Mouse (Mus musculus) lung, embryonic 16.5 days (tissue): Measurements from ENCODE around the gene Olfr550. TPM values are rescaled to one million over a fixed set of nuclear protein-coding genes. Genes with fewer than 3 reads are reported as not detected.

Experiments used
- ATAC-seq: fragments of 200-750 bp; cut with Nextera tagmentation; 2 replicates; pipeline ENCODE4 v1.8.0; 2017; ENCODE audit warnings: low read depth, mild to moderate bottlenecking, moderate library complexity
- H3K27ac ChIP-seq: fragments of 300-500 bp; sonication (generic); 2 replicates; pipeline ENCODE4 v1.5.1; 2014; ENCODE audit warnings: mild to moderate bottlenecking, control low read depth, low read length
- H3K27me3 ChIP-seq: fragments of 300-500 bp; sonication (generic); 2 replicates; pipeline ENCODE4 v1.6.1; 2014; ENCODE audit warnings: low read depth, low read length, mixed read lengths; ENCODE audit not compliant: control insufficient read depth, insufficient read depth
- H3K36me3 ChIP-seq: fragments of 300-500 bp; sonication (generic); 2 replicates; pipeline ENCODE4 v1.6.1; 2014; ENCODE audit warnings: low read length; ENCODE audit not compliant: control insufficient read depth, insufficient read depth
- H3K4me1 ChIP-seq: fragments of 300-500 bp; sonication (generic); replicated peaks from 2 replicates; pipeline ENCODE4 v1.6.1; 2014; ENCODE audit warnings: low read length, mixed read lengths; ENCODE audit not compliant: control insufficient read depth, insufficient read depth
- H3K4me2 ChIP-seq: fragments of 300-500 bp; sonication (generic); 2 replicates; pipeline ENCODE4 v1.6.1; 2014; ENCODE audit warnings: low read depth, low read length, control low read depth
- H3K4me3 ChIP-seq: fragments of 300-500 bp; sonication (generic); 2 replicates; pipeline ENCODE4 v1.5.1; 2014; ENCODE audit warnings: mild to moderate bottlenecking, low read length, control low read depth
- H3K9ac ChIP-seq: fragments of 300-500 bp; sonication (generic); 2 replicates; pipeline ENCODE4 v1.6.1; 2014; ENCODE audit warnings: low read length, control low read depth
- H3K9me3 ChIP-seq: fragments of 300-500 bp; sonication (generic); 2 replicates; pipeline ENCODE4 v1.6.1; 2016; ENCODE audit warnings: low read length; ENCODE audit not compliant: control insufficient read depth
- WGBS: fragments of 180-500 bp; shearing (Covaris S2); extraction: QIAGEN DNeasy Blood & Tissue Kit; methylation state at CpG from one replicate; pipeline ENCODE4 v1.1.7; 2014; 5-methylcytosine and 5-hydroxymethylcytosine counted together
- polyA plus RNA-seq: library from polyadenylated mRNA; unstranded; fragments of >200 nt; fragmentation: Nextera tagmentation; extraction: Ambion mirVana; gene quantifications from 2 replicates; pipeline ENCODE4 v1.2.1, GENCODE M21; 2015

Olfr550 gene
- polyA plus RNA-seq = not detected in 2 replicates

DNA sequence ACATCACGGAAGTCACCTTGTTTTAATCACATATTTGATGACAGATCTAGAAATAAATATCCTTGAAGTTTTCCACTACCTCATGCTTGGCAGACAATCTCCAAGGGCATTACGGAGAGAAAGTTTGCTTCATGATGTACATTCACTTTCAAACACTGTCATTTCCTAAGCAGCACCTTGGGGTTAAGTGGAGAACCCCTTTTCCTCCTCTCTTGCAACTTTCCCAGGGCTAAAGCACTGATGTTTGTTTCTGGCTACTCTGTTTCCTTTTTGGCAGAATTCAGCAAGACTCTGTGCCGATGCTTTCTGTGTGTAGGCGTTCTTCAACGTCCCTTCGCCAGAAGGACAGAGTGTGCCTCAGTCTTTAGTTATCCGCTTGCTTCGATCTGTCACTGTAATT is at the start of gene Olfr550:
Gene Olfr550, plus strand, starts transcription at position 301 of the 400 bp plus-strand sequence.
- 79% methylated on average over 8 of the region's 8 CpGs for WGBS
- no peaks in the 10 kb centered on the region for H3K9me3 ChIP-seq
- H3K4me2 ChIP-seq = no peak within 1 kb of the TSS
- H3K27me3 ChIP-seq = no peaks in the 10 kb centered on the region
- H3K4me3 ChIP-seq = no peak within 1 kb of the TSS
- ATAC-seq = no peak
- no peak within 1 kb of the TSS for H3K9ac ChIP-seq
- H3K36me3 ChIP-seq = no peaks in the 10 kb centered on the region
- no peak within 1 kb of the TSS for H3K27ac ChIP-seq
- no peaks in the 10 kb centered on the region for H3K4me1 ChIP-seq

DNA sequence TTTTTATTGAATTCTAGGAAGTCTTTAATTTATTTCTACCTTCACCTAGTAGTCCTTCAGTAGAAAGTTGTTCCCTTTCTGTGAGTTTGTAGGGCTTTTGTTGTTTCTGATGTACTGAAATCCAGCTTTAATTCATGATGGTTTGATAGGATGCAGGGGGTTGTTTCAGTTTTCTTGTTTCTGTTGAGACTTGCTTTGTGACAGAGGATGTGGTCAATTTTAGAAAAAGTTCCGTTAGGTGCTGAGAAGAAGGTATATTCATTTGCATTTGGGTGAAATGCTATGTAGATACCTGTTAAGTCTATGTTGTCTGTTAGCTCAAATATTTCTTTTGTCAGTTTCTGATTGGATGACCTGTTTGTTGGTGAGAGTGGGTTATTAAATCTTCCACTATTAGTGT is 42.2 kb upstream of the Olfr550 start:
- Histone ChIP-seq H3K9me3 (no peaks in the 10 kb centered on the region), H3K9ac (no peak overlapping the region), H3K27ac (no peak overlapping the region), H3K4me2 (no peak overlapping the region), H3K36me3 (no peaks in the 10 kb centered on the region), H3K4me3 (no peak overlapping the region), H3K27me3 (no peaks in the 10 kb centered on the region), H3K4me1 (no peaks in the 10 kb centered on the region)
- 76% methylated on average over 1 of the region's 1 CpGs for WGBS
- no peak for ATAC-seq

DNA sequence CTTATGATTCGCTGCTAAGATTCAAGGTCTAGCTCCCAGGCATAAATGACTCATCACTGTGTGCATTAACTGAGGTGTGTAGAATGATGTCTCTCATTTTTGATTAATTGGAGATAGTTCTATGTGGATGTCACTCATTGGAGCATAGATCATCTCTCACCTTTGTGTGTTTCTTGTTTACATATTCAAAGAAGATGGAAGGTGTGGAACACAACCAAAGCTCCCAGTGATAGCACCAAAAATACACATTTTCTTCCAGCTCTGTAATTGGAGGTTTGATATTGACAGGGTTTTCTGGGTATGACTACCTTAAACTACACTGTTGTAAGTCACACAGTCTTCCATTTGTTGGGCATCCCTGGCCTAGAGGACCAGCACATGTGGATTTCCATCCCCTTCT is 36.8 kb upstream of the Olfr550 start, which contains the start of gene Olfr547:
Gene Olfr547, plus strand, starts transcription at position 301 of the 400 bp plus-strand sequence.
- no peak for ATAC-seq

DNA sequence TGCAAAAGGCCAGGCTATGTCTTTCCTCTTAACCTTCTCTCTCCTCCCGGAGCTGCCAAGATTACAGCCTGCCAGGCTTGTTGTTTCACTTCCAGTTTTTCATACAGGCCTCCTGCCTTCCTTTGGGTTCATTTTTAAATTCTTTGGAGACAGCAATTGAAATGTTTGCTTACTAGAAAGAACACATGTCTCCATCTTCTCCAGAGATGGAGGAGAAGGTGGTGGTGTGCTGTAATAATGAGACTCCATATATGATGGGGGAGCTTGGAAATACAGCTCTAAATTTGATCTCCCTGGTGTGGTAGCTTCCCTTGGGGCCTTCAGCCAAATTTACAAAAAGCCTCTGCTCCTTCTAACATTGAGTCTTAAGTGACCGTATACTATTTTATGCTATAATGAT is 30.6 kb upstream of the Olfr550 start, which contains the start of gene Olfr548-ps1:
Gene Olfr548-ps1, plus strand, starts transcription at position 301 of the 400 bp plus-strand sequence.
- no peak within 1 kb of the TSS for H3K27ac ChIP-seq
- H3K4me2 ChIP-seq = no peak within 1 kb of the TSS
- H3K27me3 ChIP-seq = no peaks in the 10 kb centered on the region
- H3K9me3 ChIP-seq = no peaks in the 10 kb centered on the region
- no peak for ATAC-seq
- H3K4me1 ChIP-seq = no peaks in the 10 kb centered on the region
- no peak within 1 kb of the TSS for H3K9ac ChIP-seq
- H3K36me3 ChIP-seq = no peaks in the 10 kb centered on the region
- WGBS = 76% methylated on average over 2 of the region's 2 CpGs
- no peak within 1 kb of the TSS for H3K4me3 ChIP-seq

More for the DNA sequence above, 36.8 kb upstream of the Olfr550 start, which contains the start of gene Olfr547:
- Histone ChIP-seq H3K9me3 (no peaks in the 10 kb centered on the region), H3K4me3 (no peak within 1 kb of the TSS), H3K4me1 (no peaks in the 10 kb centered on the region), H3K36me3 (no peaks in the 10 kb centered on the region), H3K27ac (no peak within 1 kb of the TSS), H3K4me2 (no peak within 1 kb of the TSS), H3K9ac (no peak within 1 kb of the TSS), H3K27me3 (no peaks in the 10 kb centered on the region)
- WGBS = 71% methylated on average over 1 of the region's 1 CpGs

DNA sequence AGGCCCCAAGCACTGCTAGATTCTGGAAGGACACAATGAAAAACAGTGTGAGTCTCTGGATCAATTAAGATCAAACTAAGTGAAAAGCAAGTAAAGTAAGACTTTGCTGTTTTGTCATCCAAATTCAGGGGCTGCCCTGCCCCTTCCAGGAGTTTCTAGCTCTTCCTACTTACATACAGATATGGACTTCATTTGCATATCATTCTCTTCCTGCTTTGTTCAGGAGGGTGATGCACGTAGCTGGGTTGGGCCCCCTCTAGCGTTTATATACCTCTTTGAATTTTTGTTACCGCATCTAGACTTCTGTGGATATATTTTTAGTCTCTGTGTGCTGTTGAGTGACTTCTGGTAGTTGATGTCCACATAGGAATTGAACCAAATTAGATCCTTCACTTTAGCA is 30.0 kb upstream of the Olfr550 start:
- H3K27me3 ChIP-seq = no peaks in the 10 kb centered on the region
- H3K4me2 ChIP-seq = no peak overlapping the region
- no peak overlapping the region for H3K9ac ChIP-seq
- 62% methylated on average over 3 of the region's 3 CpGs for WGBS
- H3K9me3 ChIP-seq = no peaks in the 10 kb centered on the region
- ATAC-seq = no peak
- H3K4me1 ChIP-seq = no peaks in the 10 kb centered on the region
- no peaks in the 10 kb centered on the region for H3K36me3 ChIP-seq
- no peak overlapping the region for H3K4me3 ChIP-seq
- no peak overlapping the region for H3K27ac ChIP-seq

DNA sequence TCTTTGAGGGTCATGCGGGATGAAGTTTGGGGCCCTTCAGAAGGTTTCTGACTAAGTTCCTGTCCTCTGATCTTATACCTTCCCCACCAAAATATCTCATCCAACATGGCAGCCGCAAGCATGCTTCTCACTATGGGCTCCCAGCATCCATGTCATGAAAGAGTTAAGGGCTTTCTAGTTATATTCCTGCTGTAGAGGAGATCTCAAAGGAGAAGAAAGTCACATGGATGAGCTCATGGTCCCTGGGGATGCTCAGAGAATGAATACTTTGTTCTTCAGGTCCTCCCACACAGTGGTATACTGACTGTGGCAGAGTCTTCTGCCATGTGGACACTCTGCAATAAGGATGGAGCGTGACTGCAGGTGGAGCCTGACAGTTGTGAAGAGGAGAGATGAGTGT is 21.7 kb upstream of the Olfr550 start, which contains the start of gene Olfr549:
Gene Olfr549, plus strand, starts transcription at position 301 of the 400 bp plus-strand sequence.
- Histone ChIP-seq H3K27ac (no peak within 1 kb of the TSS), H3K4me3 (no peak within 1 kb of the TSS), H3K9me3 (no peaks in the 10 kb centered on the region), H3K4me1 (no peaks in the 10 kb centered on the region), H3K4me2 (no peak within 1 kb of the TSS), H3K27me3 (no peaks in the 10 kb centered on the region), H3K9ac (no peak within 1 kb of the TSS), H3K36me3 (no peaks in the 10 kb centered on the region)
- 84% methylated on average over 3 of the region's 3 CpGs for WGBS
- ATAC-seq = no peak

DNA sequence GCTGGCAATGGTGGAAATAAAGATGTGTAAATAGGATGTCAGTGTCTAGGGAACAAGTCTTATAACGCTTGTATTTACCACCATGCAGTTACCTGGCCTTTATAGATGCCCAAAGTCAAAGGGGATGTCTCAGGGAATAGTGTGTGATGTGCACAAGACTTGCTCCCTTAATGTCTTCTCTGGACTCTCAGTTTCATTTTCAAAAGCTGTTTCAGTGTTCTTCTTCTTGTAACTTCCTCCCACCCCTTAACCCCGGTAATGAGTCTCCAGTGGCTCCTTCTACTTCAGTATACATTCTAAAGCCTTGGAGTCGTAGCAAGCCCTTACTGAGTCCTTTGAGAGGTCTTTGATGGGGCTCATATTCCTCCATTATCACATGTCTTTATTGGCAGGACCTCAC is 18.0 kb upstream of the Olfr550 start:
- Histone ChIP-seq H3K36me3 (no peaks in the 10 kb centered on the region), H3K27ac (no peak overlapping the region), H3K27me3 (no peaks in the 10 kb centered on the region), H3K9me3 (no peaks in the 10 kb centered on the region), H3K4me1 (no peaks in the 10 kb centered on the region), H3K4me2 (no peak overlapping the region), H3K9ac (no peak overlapping the region), H3K4me3 (no peak overlapping the region)
- 72% methylated on average over 3 of the region's 3 CpGs for WGBS
- no peak for ATAC-seq

DNA sequence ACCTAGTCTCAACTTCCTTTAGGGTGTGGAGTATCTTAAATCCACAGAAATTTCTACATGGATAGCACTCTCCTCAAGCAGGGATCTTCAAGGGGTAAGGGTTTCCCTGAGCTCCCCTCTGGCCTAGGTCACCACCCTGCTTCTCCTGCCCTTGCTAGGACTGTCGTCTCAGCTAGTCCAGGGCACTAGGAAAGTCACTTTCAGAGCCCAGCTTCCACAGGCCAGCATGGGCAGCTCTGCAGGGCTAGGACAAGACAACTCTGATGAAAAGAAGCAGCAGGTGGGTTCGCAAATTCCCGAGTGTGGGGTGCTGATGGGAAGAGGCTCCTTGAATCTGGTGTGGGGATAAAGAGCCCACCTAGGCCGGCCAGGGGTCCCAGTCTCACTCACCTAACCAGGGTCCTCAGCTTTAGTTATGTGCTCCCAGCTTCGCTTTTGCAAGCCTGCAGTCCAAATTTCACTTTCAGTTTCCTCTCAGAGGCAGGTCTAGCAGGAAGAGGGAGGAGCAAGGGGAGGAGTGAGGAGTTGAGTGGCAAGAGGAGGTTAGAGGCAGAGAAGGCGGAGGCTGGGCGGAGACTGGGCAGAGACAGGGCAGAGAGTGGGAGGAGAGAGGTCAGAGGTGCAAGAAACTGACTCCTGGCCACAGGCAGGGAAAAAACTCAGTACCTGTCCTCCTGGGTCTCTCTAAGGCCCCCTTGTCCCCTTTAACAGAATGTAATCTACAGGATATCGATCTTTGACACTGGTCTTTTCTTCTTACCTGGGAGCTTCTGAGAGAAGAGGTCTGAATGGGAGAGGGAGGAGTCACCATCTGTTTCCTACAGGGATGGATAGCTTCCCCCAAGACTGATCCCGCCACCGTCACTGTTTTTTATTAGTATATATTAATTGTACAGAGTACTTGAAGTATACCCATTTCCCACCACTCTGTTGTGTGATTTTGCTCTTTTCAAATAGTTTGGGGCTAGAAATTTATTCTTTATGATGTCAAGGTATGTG is 5.9 kb upstream of the Olfr550 start, which contains the start of gene Trim21:
Gene Trim21, minus strand, starts transcription at position 488 of the 999 bp plus-strand sequence.
- Histone ChIP-seq H3K27me3 (no peaks in the 10 kb centered on the region), H3K36me3 (no peaks in the 10 kb centered on the region), H3K9me3 (no peaks in the 10 kb centered on the region), H3K4me3 (peak within 1 kb of the TSS; percentile 67), H3K4me2 (peak within 1 kb of the TSS; percentile 76), H3K4me1 (0 out of 2 replicates have a peak, but pooled peaks cover 2% of the 10 kb centered on the region), H3K27ac (peak within 1 kb of the TSS; percentile 36; the same call in 1 of the 2 replicates), H3K9ac (peak within 1 kb of the TSS; percentile 77)
- peak; percentile 99 for ATAC-seq
- 16% methylated on average over 10 of the region's 10 CpGs for WGBS

DNA sequence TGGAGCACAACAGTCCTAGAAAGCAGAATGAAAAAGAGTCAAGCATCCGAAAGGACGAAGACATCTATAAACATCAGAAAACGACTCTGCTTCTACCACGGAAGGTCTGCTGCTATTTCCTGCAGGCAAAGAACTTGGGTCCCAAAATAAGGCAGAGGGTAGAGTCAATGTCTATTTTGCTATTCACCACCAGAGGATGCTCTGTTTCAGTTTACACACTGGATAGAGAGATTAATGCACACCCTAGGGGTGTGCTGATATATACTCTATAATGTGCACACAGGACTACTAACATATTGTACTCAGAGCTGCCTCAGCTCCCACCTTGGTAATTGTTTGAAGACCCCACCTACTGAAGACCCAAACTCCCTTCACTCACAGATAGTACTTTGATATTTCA is 5.0 kb upstream of the Olfr550 start:
- WGBS = 78% methylated on average over 4 of the region's 4 CpGs

More for the DNA sequence above, 5.0 kb upstream of the Olfr550 start:
- ATAC-seq = no peak
- Histone ChIP-seq H3K4me1 (0 out of 2 replicates have a peak, but pooled peaks cover 2% of the 10 kb centered on the region), H3K9ac (no peak overlapping the region), H3K4me2 (no peak overlapping the region), H3K9me3 (no peaks in the 10 kb centered on the region), H3K27me3 (no peaks in the 10 kb centered on the region), H3K36me3 (no peaks in the 10 kb centered on the region), H3K27ac (no peak overlapping the region), H3K4me3 (no peak overlapping the region)
